Mouse (Mus musculus) G1E (cell line): ENCODE measurements around the gene Hsf2bp.

Experiments
- CTCF ChIP-seq: IDR thresholded peaks from 2 replicates; pipeline ENCODE4 v1.5.1; 2012; ENCODE audit warnings: low read depth, low read length, inconsistent platforms, mixed read lengths
- POLR2AphosphoS5 ChIP-seq: IDR thresholded peaks from 2 replicates; pipeline ENCODE4 v1.6.1; 2012; ENCODE audit warnings: low read depth, low read length, inconsistent platforms; ENCODE audit not compliant: insufficient replicate concordance
- TAL1 ChIP-seq: conservative IDR thresholded peaks from 2 replicates; pipeline ENCODE4 v1.6.1; 2012; ENCODE audit warnings: low read depth, low read length, inconsistent platforms, mixed read lengths

- TF ChIP-seq POLR2AphosphoS5 (no peak), CTCF (no peak), TAL1 (no peak)
Observed at GRCm38 (mm10) chr17:32083351-32083750, 47.2 kb upstream of the Hsf2bp start.
